Mouse (Mus musculus) cerebellum, adult 2 months (tissue): ENCODE results near the gene Pomgnt1. TPM values are rescaled to one million over a fixed set of nuclear protein-coding genes. Genes with fewer than 3 reads are reported as not detected.

ENCODE experiments used
- DNase-seq, 2 experiments: peaks; one replicate each; pipeline ENCODE4 v3.0.0; 2021
- H3K27ac ChIP-seq: fragments of 200-500 bp; 2 replicates; pipeline ENCODE4 v1.5.1; 2012; ENCODE audit warnings: low read length, control low read depth, inconsistent platforms; ENCODE audit not compliant: insufficient read depth
- H3K27me3 ChIP-seq: fragments of 200-500 bp; 2 replicates; pipeline ENCODE4 v1.6.1; 2012; ENCODE audit warnings: inconsistent platforms, mild to moderate bottlenecking, low read length, moderate library complexity; ENCODE audit not compliant: control insufficient read depth, insufficient read depth
- H3K4me1 ChIP-seq: fragments of 200-500 bp; 2 replicates; pipeline ENCODE4 v1.6.1; 2011; ENCODE audit warnings: low read length; ENCODE audit not compliant: control insufficient read depth, insufficient read depth
- H3K4me3 ChIP-seq: fragments of 200-500 bp; replicated peaks from 2 replicates; pipeline ENCODE3; 2011; ENCODE audit warnings: mild to moderate bottlenecking, low read depth, low read length, control low read depth; ENCODE audit not compliant: insufficient read depth
- CTCF ChIP-seq: fragments of 200-500 bp; IDR thresholded peaks from 2 replicates; pipeline ENCODE4 v1.5.1; 2011; ENCODE audit warnings: low read depth, mild to moderate bottlenecking, control low read depth, low read length, moderate library complexity, borderline replicate concordance; ENCODE audit not compliant: insufficient read depth
- POLR2A ChIP-seq: fragments of 200-500 bp; IDR thresholded peaks from 2 replicates; pipeline ENCODE4 v1.6.1; 2011; ENCODE audit warnings: low read length, control low read depth, borderline replicate concordance; ENCODE audit not compliant: insufficient read depth
- WGBS: fragments of 180-500 bp; shearing (Covaris S2); methylation state at CpG from one replicate; pipeline ENCODE4 v1.1.7; 2018; 5-methylcytosine and 5-hydroxymethylcytosine counted together
- polyA plus RNA-seq: library from polyadenylated mRNA; depleted of rRNA; stranded (reverse); fragments of >200 nt; gene quantifications from 2 replicates; pipeline ENCODE4 v1.2.3, GENCODE M21; 2012

The Pomgnt1 gene
- polyA plus RNA-seq, 1 experiment: 71.7 TPM

- DNase-seq: peak; percentile 88 to 91
- TF ChIP-seq CTCF (no peak), POLR2A (peak; percentile 63; the same call in 1 of the 2 replicates)
- Histone ChIP-seq H3K4me3 (peak overlapping the region; percentile 82), H3K27ac (peak overlapping the region; percentile 99), H3K27me3 (no peaks in the 10 kb centered on the region), H3K4me1 (peaks cover 27% of the 10 kb centered on the region)
- WGBS: 12% methylated on average over 7 of the region's 7 CpGs
Observed at GRCm38 (mm10) chr4:116175711-116176542, 52.3 kb downstream of the Pomgnt1 start.

- 0 out of 2 replicates have a peak, but pooled peaks have one; percentile 10 for TF ChIP-seq POLR2A
- TF ChIP-seq CTCF: no peak
- peak overlapping the region; percentile 82 for H3K4me3 ChIP-seq
- H3K4me1 ChIP-seq: peaks cover 27% of the 10 kb centered on the region
- no peaks in the 10 kb centered on the region for H3K27me3 ChIP-seq
- peak overlapping the region; percentile 99 for H3K27ac ChIP-seq
- peak; percentile 98 to 99 for DNase-seq
- 8% methylated on average over 10 of the region's 10 CpGs for WGBS
Observed at GRCm38 (mm10) chr4:116176543-116176988, 52.9 kb downstream of the Pomgnt1 start.

GRCm38 (mm10) chr4:116177140-116177539, 53.5 kb downstream of the Pomgnt1 start:
- 13% methylated on average over 5 of the region's 5 CpGs for WGBS
- H3K4me3 ChIP-seq: peak overlapping the region; percentile 5

GRCm38 (mm10) chr4:116182079-116182478, 58.4 kb downstream of the Pomgnt1 start:
- H3K27me3 ChIP-seq: no peaks in the 10 kb centered on the region
- no peak overlapping the region for H3K4me3 ChIP-seq
- H3K27ac ChIP-seq: peak overlapping the region; percentile 86
- WGBS: 41% methylated on average over 3 of the region's 3 CpGs
- no peak for DNase-seq
- TF ChIP-seq POLR2A: no peak
- no peak for TF ChIP-seq CTCF
- H3K4me1 ChIP-seq: peaks cover 35% of the 10 kb centered on the region

More at GRCm38 (mm10) chr4:116177140-116177539, 53.5 kb downstream of the Pomgnt1 start:
- no peak for TF ChIP-seq CTCF
- TF ChIP-seq POLR2A: no peak
- Histone ChIP-seq H3K27me3 (no peaks in the 10 kb centered on the region), H3K4me1 (peaks cover 32% of the 10 kb centered on the region), H3K27ac (peak overlapping the region; percentile 99)
- peak; percentile 70 to 77 for DNase-seq

- WGBS: 4% methylated on average over 12 of the region's 12 CpGs
- H3K4me3 ChIP-seq: peak overlapping the region; percentile 42
- H3K4me1 ChIP-seq: peaks cover 28% of the 10 kb centered on the region
- TF ChIP-seq CTCF (no peak), POLR2A (peak; percentile 47; the same call in 1 of the 2 replicates)
- H3K27ac ChIP-seq: peak overlapping the region; percentile 94
- peak; percentile 83 to 87 for DNase-seq
- H3K27me3 ChIP-seq: no peaks in the 10 kb centered on the region
Observed at GRCm38 (mm10) chr4:116182745-116183144, 59.1 kb downstream of the Pomgnt1 start.

GRCm38 (mm10) chr4:116185083-116185482, 61.4 kb downstream of the Pomgnt1 start:
- Histone ChIP-seq H3K4me3 (no peak overlapping the region), H3K27ac (no peak overlapping the region), H3K4me1 (peaks cover 25% of the 10 kb centered on the region), H3K27me3 (no peaks in the 10 kb centered on the region)
- peak in 1 of 2 experiments; percentile 62 for DNase-seq
- TF ChIP-seq CTCF: no peak
- TF ChIP-seq POLR2A: no peak
- 62% methylated on average over 4 of the region's 4 CpGs for WGBS

- Histone ChIP-seq H3K4me1 (no peaks in the 10 kb centered on the region), H3K27me3 (no peaks in the 10 kb centered on the region), H3K27ac (no peak overlapping the region), H3K4me3 (no peak overlapping the region)
- DNase-seq: no peak
- WGBS: 78% methylated on average over 4 of the region's 4 CpGs
- no peak for TF ChIP-seq CTCF
- TF ChIP-seq POLR2A: no peak
Observed at GRCm38 (mm10) chr4:116192286-116192835, 68.7 kb downstream of the Pomgnt1 start.
